Mouse (Mus musculus): ENCODE results near the gene Fam90a1b.
"Not testable (repeated sequence)": the region's sequence is repeated elsewhere in the genome, so short reads cannot be mapped to it uniquely, and the experiment has no call there.

Gene Fam90a1b

GRCm38 (mm10) chrX:94366670-94367241 is at the start of gene Fam90a1b, which contains the start of gene Apoo:
Fam90a1b (minus strand) TSS chrX:94366777.
Apoo (plus strand) TSS chrX:94367117.
- DNase-seq, result peak; percentile 96 to 98

DNA sequence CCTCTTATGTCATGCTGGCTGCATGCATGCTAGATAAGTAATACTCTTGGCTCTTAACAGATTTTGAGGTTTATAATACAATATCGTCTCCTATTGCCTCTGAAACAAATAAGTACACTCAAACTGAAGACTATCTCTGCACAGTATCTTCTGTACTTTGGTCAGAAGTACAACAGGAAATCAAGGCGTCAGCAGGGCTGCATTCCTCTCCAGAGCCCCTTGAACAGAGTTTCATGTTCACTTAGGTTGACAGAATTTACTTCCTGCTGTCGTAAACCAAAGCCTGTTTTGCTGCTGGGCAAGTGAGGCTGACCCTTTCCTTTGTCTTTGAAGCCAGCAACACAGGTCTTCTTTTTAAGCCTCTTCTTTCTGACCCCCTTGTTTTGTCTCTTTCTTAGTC is 42.4 kb upstream of the Fam90a1b start:
- no peak for DNase-seq

DNA sequence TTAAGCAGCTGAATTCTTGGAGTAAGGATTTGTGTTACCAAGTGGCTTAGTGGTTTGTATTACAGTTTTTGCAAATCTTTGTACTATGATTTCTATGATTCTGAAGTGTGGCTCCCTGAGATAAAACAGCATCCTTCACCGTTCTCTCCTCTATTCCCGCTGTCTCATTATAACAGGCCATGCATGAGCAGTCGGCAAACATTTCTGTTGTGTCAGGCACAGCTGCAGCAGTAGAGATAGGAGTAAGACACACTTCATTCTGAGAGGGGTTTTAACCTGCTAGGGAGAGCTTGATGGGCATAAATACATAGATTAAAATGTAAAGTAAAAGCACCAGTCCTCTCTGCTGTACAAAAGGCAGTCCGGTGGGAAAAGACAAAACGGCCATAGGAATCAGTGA is 12.2 kb upstream of the Fam90a1b start:
- DNase-seq, result no peak

DNA sequence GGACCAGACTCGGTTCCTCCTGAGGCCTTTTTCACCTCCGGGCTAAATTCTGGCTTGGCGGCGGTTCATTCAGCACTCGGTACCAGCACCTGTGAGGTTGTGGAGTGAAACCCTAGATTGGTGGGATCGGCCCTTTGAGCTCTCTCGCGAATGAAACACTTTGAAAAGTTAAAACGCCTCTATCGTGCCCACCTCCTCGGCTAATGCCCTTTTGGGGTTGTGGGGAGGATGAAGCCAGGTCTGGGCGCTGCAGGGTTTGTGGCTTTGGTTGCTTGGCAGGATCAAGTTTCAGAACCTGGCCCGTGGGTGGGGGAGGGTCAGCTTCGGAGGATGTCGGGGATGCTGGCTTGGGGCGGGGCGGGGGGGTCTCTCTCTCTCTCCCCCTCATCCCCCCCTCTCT is 671 bp upstream of the Fam90a1b start:
- peak in 1 of 2 experiments; percentile 59 for DNase-seq

DNA sequence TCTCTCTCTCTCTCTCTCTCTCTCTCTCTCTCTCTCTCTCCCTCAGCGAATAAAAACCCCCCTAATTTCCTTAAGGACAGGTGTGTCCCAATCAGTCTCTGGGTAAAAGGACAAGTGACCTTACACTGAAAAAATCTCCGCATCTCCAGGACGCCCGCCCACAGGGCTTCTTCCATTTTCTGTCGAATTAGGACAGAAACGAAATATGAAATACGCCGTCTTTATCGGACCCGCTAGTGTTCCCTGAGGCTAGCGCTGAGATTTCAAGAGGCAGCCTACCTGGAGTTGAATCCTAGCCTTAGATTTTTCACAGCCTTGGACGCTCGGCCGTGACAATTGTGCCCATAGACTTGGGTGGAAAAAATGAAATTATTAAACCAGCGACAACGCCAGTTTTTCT is 548 bp downstream of the Fam90a1b start:
- DNase-seq, result peak; percentile 22 to 38

DNA sequence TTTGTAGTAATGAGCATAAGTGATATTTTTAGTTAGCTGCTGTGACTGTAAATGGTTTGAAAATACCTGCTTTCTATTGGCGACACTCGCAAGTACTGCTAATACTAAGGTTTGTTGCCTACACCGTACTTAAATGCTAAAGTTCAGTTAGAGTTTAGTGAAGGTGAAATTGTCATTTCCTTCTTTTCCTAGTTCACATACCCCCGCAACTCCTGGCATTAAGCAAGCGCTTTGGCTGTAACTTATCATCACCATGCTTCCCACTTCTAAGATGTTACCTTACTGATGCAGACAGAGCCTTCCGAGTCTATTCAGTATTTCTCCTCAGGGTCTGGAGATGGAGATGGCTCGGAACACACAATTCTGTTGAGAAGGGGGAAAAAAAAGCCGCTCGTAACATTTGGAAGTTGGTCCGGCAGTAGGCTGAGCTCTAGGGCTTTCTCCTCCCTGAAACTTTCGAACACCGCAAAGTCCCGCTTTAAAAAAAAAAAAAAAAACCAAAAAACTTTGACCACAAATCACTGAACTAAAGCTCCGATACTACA is 1.1 kb downstream of the Fam90a1b start:
- no peak for DNase-seq

GRCm38 (mm10) chrX:94343638-94344037 is 22.9 kb downstream of the Fam90a1b start:
- not testable (repeated sequence) for DNase-seq

DNA sequence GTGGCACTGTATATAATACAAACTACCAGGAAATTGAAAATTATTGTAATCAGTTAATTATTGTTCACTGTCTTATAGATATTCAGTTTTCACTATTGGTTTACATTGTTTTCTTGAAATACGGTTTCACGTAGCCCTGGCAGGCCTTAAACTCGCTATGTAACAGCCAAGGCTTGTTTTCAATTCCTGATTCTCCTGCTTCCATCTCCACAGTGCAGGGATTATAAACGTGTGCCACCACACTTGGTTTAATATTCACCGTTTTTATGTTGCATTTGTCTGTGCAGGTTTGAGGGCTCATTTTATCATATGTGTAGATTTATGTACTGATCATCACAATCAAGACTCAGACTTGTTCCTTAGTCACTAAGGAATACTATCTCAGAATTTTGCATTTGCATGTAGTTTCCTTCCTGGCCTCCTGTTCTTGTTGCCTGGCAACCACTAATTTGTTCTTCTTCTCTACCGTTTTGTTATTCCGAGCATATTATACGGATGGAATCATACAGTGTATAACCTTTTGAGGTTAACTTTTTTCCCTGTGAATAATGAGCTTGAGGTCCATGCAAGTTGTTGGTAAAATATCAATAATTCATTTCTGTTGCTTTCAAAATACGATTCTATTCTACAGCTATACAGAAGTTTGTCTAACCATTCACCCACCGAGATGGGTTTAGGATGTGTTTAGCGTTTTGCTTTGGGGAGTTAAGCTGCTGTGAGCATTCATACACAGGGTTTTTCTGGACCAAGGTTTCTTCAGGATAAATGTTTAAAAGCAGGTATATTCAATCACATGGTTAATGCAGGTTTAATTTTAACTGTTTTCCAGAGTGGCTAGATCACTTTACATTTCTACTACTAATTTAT is 45.3 kb downstream of the Fam90a1b start:
- no peak for DNase-seq
